8 mouse cellular contexts compared by ENCODE assay signal in the genomic region with DNA sequence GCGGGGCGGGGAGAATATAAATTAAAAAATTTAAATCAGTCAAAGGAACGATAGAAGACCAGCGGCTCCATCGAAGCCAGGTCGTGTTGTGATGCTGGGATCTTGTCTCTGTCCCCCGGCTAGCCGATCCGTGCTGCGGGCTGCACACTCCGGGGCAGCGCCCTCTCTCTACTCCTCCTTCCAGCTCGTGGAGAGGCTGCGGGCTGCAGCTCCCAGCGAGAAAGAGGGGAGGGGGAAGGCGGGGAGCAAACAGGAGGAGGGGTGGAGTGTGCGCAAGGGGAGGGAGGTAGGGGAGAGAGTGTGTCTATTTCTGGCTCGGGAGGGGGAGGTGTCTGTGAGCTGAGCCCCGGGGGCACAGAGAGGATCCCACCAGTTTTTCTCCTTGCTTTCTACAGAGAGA. TPM values are rescaled to one million over a fixed set of nuclear protein-coding genes. Genes with fewer than 3 reads are reported as not detected.
A peak's percentile ranks its signal among the peaks of the same experiment; 100 is the strongest.
DNase-seq lines count a peak whose midpoint lies in the region; ATAC-seq lines count a peak whose summit lies in the region.

No protein-coding gene starts in this region.

- peaks cover 35% of the 10 kb centered on the region for H3K4me1 ChIP-seq in embryonic facial prominence, embryonic 14.5 days (ENCODE audit: control insufficient read depth, insufficient read depth, low read length)
- H3K4me1 ChIP-seq in heart, embryonic 16.5 days (ENCODE audit: control insufficient read depth, insufficient read depth, low read length) = peaks cover 42% of the 10 kb centered on the region

- no peaks in the 10 kb centered on the region for H3K9me3 ChIP-seq in embryonic facial prominence, embryonic 14.5 days (ENCODE audit: control insufficient read depth, low read length)
- H3K9me3 ChIP-seq in heart, embryonic 16.5 days (replicated peaks; ENCODE audit: control insufficient read depth, low read length) = no peaks in the 10 kb centered on the region

- peak overlapping the region; percentile 95 for H3K4me2 ChIP-seq in embryonic facial prominence, embryonic 14.5 days (ENCODE audit: low read depth, low read length)
- peak overlapping the region; percentile 96 for H3K4me2 ChIP-seq in heart, embryonic 16.5 days (ENCODE audit: low read depth, low read length)

- H3K36me3 ChIP-seq in embryonic facial prominence, embryonic 14.5 days (ENCODE audit: control insufficient read depth, insufficient read depth, low read length) = no peaks in the 10 kb centered on the region
- H3K36me3 ChIP-seq in heart, embryonic 16.5 days (ENCODE audit: control insufficient read depth, insufficient read depth) = no peaks in the 10 kb centered on the region

- peak overlapping the region; percentile 68 for H3K9ac ChIP-seq in embryonic facial prominence, embryonic 14.5 days (ENCODE audit: low read depth, low read length)
- peak overlapping the region; percentile 75 for H3K9ac ChIP-seq in heart, embryonic 16.5 days (ENCODE audit: low read length)

- WGBS in embryonic facial prominence, embryonic 14.5 days = 2% methylated on average over 14 of the region's 19 CpGs
- WGBS in heart, embryonic 16.5 days = 1% methylated on average over 19 of the region's 19 CpGs

- H3K4me3 ChIP-seq in embryonic facial prominence, embryonic 14.5 days (ENCODE audit: low read depth, low read length) = peak overlapping the region; percentile 65
- peak overlapping the region; percentile 67 for H3K4me3 ChIP-seq in heart, embryonic 16.5 days (ENCODE audit: low read length)

- peak; percentile 80 for ATAC-seq in embryonic facial prominence, embryonic 14.5 days (ENCODE audit: low read depth)
- ATAC-seq in heart, embryonic 16.5 days (replicated peaks; ENCODE audit: extremely low read depth, insufficient read depth, low FRiP score) = peak; percentile 75

- H3K27ac ChIP-seq in embryonic facial prominence, embryonic 14.5 days (replicated peaks; ENCODE audit: low read depth, low read length) = peak overlapping the region; percentile 67
- H3K27ac ChIP-seq in heart, embryonic 16.5 days (ENCODE audit: low read length) = peak overlapping the region; percentile 81

- peak; percentile 39 for DNase-seq in ovary, postnatal 36 days (ENCODE audit: low spot score)
- no peak for DNase-seq in ovary, postnatal 14 days (ENCODE audit: low spot score)
- peak; percentile 88 for DNase-seq in embryonic facial prominence, embryonic 14.5 days (ENCODE audit: low spot score)
- DNase-seq in layer of hippocampus, adult 9-11 months = peak; percentile 75
- peak; percentile 69 for DNase-seq in lung, postnatal 10 days
- DNase-seq in right cerebral cortex, postnatal 10 days (ENCODE audit: low spot score in 2 of 2) = peak; percentile 88 to 92
- DNase-seq in spleen, postnatal 10 days (ENCODE audit: low spot score in 2 of 2) = no peak

- peaks cover 3% of the 10 kb centered on the region for H3K27me3 ChIP-seq in embryonic facial prominence, embryonic 14.5 days (replicated peaks; ENCODE audit: control insufficient read depth, insufficient read depth, low read length)
- H3K27me3 ChIP-seq in heart, embryonic 16.5 days (ENCODE audit: control insufficient read depth, insufficient read depth, low read length) = no peaks in the 10 kb centered on the region

RNA-seq across cellular contexts. Expression of gene Nav1, which starts 21.5 kb away (rescaled TPM):
- 16.7 and 18.0 TPM in 2 replicates for polyA plus RNA-seq in embryonic facial prominence, embryonic 14.5 days (2014; fragmentation: Nextera tagmentation; extraction: Ambion mirVana)
- polyA plus RNA-seq in heart, embryonic 16.5 days (2015; fragmentation: Nextera tagmentation; extraction: Ambion mirVana) = 22.6 and 24.6 TPM in 2 replicates

Comparison
In these comparisons a context has a peak if more than half of its experiments do, and no peak if none do; other contexts are left out.
1. DNase-seq: peak in ovary, postnatal 36 days (single experiment), embryonic facial prominence, embryonic 14.5 days (single experiment), layer of hippocampus, adult 9-11 months (single experiment), lung, postnatal 10 days (single experiment) and right cerebral cortex, postnatal 10 days (2 of 2); none in ovary, postnatal 14 days (single experiment) and spleen, postnatal 10 days (0 of 2).